ENCODE assay signal across 8 mouse cellular contexts in the genomic region with DNA sequence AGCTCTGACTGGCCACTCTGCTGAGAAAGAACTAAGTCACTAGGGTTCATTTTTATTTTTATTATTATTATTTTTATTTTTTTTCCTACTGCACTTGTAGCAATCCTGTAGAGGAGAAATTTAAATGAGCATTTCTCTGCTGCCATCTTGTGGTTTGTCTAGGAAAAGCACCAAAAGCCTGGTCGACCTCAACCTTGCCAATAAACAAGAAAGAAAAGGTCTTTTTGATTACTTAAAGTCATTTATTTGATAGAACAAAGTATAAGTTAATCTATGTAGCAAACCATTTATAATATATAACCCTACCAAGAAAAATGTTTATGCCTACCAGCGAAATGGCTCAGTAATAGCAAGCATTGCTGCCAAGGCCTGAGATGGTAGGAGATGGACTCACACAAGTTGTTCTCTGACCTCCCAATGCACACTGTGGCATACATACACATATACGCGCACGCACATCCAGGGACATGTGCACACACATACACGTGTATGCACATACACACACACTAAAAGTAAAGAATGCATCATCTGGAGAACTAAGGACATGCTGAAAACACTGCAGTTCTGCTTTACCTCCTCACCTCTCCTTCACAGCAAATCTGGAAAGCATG.
A peak's percentile ranks its signal among the peaks of the same experiment; 100 is the strongest.
DNase-seq lines count a peak whose midpoint lies in the region; ATAC-seq and TF ChIP-seq lines count a peak whose summit lies in the region.

No protein-coding gene starts in this region.

- H3K4me3 ChIP-seq in forebrain, embryonic 12.5 days (replicated peaks) = no peak overlapping the region
- H3K4me3 ChIP-seq in lung, adult 2 months (replicated peaks; ENCODE audit: extremely low read depth, low read depth, low read length) = no peak overlapping the region

- TF ChIP-seq POLR2A in brain, embryonic 14.5 days (IDR thresholded peaks at IDR 0.05; ENCODE audit: borderline replicate concordance, extremely low read depth, insufficient read depth, insufficient read length, poor library complexity, severe bottlenecking) = no peak
- no peak for TF ChIP-seq POLR2A in lung, adult 2 months (IDR thresholded peaks at IDR 0.05; ENCODE audit: borderline replicate concordance, extremely low read depth, low read depth, low read length)

- peak; percentile 59; the same call in 1 of the 2 replicates for TF ChIP-seq CTCF in brain, embryonic 14.5 days (IDR thresholded peaks at IDR 0.05; ENCODE audit: borderline replicate concordance, extremely low read depth, insufficient read depth, insufficient read length)
- 0 out of 2 replicates have a peak, but pooled peaks have one; percentile 8 for TF ChIP-seq CTCF in lung, adult 2 months (IDR thresholded peaks at IDR 0.05; ENCODE audit: insufficient read depth, low read length)

- peaks cover 6% of the 10 kb centered on the region for H3K4me1 ChIP-seq in forebrain, embryonic 12.5 days
- no peaks in the 10 kb centered on the region for H3K4me1 ChIP-seq in lung, adult 2 months (ENCODE audit: control insufficient read depth, insufficient read depth, low read length)

- ATAC-seq in forebrain, embryonic 12.5 days (ENCODE audit: low FRiP score) = peak; percentile 73

- no peaks in the 10 kb centered on the region for H3K9me3 ChIP-seq in forebrain, embryonic 12.5 days

- no peak overlapping the region for H3K9ac ChIP-seq in forebrain, embryonic 12.5 days

- WGBS in forebrain, embryonic 12.5 days = 39% methylated on average over 6 of the region's 6 CpGs
- 41% methylated on average over 6 of the region's 6 CpGs for WGBS in lung, adult 2 months

- peak; percentile 56 for DNase-seq in testis, postnatal 10 days (ENCODE audit: low spot score)
- no peak for DNase-seq in testis, postnatal 14 days (ENCODE audit: low spot score)
- peak; percentile 81 for DNase-seq in brain, embryonic 14.5 days (ENCODE audit: low read depth)
- peak; percentile 77 for DNase-seq in kidney, adult 9 months
- no peak for DNase-seq in lung, adult 2 months
- peak; percentile 69 for DNase-seq in retina, postnatal 1 day
- no peak for DNase-seq in spleen, adult 18-20 months

- no peak overlapping the region for H3K27ac ChIP-seq in forebrain, embryonic 12.5 days

- no peak overlapping the region for H3K4me2 ChIP-seq in forebrain, embryonic 12.5 days

- peaks cover 11% of the 10 kb centered on the region for H3K27me3 ChIP-seq in forebrain, embryonic 12.5 days

- H3K36me3 ChIP-seq in forebrain, embryonic 12.5 days (replicated peaks) = no peaks in the 10 kb centered on the region

Comparison
In these comparisons a context has a peak if more than half of its experiments do, and no peak if none do; other contexts are left out.
1. DNase-seq: peak in testis, postnatal 10 days (single experiment), brain, embryonic 14.5 days (single experiment), kidney, adult 9 months (single experiment) and retina, postnatal 1 day (single experiment); none in testis, postnatal 14 days (single experiment), lung, adult 2 months (single experiment) and spleen, adult 18-20 months (0 of 2).